Mouse (Mus musculus) spleen, adult 18-20 months (tissue): ENCODE results near the gene Cys1.
A peak's percentile ranks its signal among the peaks of the same experiment; 100 is the strongest.
"Not testable (repeated sequence)": the region's sequence is repeated elsewhere in the genome, so short reads cannot be mapped to it uniquely, and the experiment has no call there.

Experiments
- DNase-seq, 2 experiments: peaks; one replicate each; pipeline ENCODE4 v3.0.0; 2022; ENCODE audit warnings: mixed read lengths in 2 of 2

Gene Cys1

DNA sequence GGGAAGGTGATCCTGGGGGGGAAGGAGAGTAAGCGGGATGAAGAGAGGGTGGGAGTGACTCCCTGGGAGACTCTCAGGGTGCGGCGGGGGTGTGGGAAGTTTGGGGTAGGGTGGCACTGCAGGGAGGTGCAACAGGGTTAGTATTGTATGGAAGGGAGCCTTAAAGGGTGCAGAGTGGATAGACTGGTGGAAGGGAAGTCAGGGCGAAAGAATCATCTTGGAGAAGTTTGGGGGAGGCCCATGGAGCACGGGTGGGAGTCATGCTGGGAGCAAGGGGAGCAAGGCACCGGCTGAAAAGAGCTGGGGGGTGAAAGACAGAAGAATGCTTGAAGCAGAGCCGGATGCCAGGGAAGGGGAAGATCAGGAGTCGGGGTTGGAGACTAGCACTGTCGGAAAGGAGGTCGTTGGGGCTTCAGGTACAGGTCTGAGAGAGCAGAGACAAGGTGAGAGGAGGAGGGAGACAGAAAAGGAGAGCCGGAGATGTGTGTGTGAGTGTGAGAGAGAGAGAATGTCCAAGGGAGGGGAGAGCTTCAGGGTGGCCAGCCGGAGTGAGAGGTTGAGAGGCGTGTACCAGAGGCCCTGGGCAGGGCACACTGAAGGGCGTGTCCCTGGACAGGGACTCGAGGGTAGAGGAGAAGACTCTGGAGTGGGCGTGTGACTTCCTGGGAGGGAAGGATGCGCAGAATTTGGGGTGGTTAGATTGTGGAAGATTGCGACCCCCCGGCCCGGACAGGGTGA, at the start of gene Cys1:
Gene Cys1, minus strand, starts transcription at position 528 of the 738 bp plus-strand sequence.
- DNase-seq: no peak

DNA sequence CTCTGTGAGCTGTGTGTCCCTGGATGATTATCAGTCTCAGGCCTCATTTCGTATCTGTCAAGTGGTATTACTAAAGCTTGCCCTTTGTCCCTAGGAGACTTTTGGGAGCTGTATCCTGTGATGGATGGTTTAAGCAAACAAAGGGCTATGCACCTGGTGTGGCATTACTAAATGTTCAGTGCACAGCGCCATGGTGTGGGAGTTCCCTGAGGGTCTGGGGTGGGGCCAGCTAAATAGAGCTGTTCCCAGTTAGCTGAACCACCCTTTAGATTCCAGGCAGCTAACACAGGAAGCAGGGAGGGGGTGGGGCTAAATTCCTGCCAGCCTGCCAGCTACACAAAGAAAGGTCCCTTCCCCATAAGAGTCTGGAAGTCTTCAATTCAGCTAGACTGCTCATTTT, 42.8 kb upstream of the Cys1 start:
- DNase-seq: no peak

DNA sequence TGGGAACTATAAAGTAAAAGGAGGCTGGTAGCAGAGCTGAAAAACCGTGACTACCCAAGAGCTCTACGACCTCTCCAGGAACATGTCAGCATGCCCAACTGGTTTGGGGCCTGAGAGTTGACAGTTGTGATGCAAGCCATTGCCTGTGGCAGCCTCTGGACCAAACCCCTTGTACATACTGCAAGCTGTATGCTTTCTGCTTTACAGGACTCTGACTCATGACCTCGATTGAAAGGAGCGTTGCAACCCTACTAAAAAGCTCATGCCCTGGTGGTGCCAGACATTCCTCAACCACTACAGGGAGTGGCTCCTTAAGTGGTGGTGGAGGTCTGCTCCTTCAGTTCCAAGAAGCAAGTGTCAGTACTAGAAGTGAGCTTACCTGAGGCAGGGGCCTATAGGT, 42.2 kb upstream of the Cys1 start:
- DNase-seq: no peak

DNA sequence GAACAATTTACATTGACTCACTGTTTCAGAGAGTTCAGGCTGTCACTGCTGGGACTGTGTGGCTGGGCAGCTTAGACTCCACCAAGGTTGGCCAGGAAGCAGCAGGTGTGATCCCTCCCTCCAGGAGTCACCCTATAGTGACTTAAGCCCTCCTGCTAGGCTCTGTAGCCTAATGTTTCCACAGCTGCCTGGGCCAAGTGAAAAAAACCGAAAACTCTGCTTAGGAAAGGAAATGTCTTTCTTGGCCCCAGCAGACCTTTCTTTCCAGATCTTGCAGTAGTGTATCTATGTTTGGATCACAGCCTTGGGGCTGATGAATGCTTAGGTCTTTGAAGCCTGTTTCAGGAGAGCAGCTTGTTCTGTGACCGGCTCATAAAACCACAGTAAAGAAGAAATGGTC, 41.8 kb upstream of the Cys1 start:
- DNase-seq: no peak

DNA sequence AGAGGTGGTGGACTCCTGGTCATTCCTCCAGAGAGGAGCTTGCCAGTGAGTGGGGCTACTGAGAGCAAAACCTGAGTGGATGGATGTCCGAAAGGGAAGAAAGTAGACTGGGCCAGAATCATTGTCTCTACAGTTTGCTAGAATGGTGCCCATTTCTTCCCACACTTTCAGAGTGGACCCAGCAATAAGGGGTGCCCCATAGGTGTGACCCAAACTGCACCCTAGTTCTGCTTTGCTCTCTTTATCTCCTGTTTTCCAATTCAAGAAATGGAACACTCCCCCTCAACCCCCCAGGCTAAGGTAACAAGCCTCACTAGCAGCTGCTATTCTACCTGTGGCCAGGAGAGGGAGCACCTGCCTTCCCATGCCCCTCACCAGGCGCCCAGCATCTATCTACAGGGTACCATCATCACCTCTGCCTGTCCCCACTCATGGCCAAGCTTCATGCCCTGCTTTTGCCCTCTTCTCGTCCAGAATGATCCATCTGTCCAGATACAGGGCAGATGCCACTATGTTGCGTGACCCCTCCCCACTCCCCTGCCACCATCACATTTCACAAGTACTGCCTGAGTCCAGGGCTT, 35.2 kb upstream of the Cys1 start:
- DNase-seq: peak in 1 of 2 experiments; percentile 30

DNA sequence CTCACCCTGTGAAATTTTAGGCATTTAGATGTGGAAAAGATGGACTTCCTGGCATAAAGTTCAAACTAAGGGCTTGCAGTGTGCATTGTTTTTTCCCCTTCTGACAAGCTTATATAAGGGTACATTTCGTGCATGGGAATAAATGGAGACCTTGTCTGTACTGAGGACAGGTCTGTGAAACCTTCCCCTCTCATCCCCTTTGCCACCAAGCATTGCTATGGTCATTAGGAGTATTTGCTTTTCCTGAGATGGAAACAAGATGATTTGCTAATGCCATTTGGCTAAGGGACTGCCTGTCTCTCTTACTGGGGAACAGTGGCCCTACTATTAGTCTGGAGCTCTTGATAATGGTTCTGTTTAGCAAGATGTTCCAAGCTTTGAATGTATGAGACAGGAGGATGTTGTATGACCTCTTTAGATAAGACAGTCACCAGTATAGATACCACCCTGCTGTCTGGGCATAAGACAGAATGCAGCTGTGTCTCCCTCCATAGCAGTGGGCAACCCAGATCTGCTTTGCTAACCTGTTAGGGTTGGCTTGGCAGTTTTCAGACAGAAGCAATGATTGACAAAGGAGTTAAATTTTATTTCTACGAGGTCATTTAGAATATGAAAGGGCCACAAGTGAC, 33.8 kb upstream of the Cys1 start:
- no peak for DNase-seq

DNA sequence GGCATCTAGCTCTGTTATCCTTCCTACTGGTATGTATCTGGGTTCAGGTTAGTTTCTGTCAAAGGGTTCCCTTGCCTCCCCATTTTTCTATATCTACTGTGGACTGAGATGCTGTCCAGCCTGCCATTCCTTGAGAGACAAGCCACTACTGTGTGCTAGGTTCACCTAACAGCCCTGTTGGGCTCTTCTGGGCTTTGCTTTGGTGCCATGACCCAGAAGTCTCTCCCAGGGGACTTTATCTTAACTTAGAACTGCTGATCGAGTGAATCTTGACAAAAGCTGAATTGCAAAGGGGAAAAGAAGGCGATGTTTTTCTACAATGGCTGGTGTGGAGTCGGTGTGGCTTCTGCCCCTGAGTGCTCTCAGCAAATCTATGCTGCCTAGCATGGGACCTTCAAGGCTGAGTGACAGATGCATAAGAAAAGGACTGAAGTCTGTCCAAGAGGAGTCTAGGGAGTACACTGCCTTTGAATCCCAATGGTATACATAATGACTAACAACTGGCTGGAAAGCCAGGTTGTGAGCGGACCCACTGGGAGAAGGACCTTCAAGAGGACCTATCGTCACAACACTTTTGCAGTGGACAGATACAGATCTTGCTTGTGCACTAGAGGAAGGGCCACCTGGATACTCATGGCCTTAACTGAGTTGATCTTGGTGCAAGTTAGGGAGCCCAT, 33.1 kb upstream of the Cys1 start:
- no peak for DNase-seq

DNA sequence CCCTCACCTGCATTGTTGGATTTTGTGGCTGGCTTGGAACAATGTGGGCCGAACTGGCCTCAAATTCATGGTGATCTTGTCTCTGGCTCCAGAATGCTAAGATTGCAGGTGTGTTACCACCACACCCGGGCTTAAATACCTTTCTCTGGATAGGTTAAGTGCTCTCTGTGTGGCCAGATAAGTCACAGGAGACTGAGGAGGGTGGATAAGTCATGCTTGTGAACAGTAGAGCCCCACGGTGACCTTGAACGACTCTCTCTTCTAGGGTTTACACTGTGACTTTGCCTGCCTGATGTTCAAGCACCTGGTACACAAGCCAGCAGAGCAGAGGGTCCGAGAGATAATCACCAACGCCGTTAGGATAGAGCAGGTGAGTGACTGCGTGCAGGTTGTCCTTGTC, 30.8 kb upstream of the Cys1 start:
- no peak for DNase-seq

DNA sequence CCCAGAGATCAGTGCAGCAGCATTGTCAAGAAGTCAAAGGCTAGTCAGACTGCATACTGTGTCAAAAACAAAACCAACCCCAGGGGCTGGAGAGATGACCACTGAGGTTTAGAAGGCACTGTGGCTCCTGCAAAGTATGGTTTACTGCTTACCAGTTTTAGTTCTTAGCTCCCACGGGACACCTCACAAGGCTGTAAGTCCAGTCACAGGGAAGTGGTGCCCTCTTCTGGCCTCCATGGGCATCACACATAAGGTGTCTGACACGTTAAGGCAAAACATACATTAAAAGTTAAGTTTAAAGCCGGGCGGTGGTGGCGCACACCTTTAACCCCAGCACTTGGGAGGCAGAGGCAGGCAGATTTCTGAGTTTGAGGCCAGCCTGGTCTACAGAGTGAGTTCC, 29.1 kb upstream of the Cys1 start:
- peak in 1 of 2 experiments; percentile 36 for DNase-seq

DNA sequence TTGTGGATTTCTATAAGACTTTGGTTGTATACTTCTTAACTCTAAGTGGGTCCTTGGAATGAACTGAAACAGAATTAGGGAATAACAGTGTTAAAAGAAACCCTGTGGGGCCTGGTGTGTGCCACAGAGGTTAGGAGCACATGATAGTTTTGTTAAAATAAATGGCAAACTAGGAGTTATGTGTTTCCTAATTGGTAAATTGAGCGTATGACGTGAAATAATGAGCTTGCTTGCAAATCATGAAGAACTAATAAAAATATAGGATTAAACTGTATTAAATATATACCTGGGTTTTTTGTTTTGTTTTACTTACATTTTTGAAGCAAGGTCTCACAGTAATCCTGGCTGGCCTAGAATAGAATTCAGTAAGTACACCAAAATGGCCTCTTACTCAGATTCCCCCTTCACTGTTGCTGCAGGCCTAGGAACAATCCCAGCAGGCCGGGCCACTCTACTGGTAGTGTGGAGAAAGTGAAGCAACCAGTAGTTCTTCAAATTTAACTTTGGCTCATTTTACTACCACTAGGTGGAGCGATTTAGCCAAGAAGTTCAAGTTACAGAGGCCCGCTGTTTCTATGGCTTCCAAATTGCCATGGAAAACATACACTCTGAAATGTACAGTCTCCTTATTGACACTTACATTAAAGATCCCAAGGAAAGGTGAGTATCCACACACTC, 28.4 kb upstream of the Cys1 start:
- DNase-seq: peak in 1 of 2 experiments; percentile 28

DNA sequence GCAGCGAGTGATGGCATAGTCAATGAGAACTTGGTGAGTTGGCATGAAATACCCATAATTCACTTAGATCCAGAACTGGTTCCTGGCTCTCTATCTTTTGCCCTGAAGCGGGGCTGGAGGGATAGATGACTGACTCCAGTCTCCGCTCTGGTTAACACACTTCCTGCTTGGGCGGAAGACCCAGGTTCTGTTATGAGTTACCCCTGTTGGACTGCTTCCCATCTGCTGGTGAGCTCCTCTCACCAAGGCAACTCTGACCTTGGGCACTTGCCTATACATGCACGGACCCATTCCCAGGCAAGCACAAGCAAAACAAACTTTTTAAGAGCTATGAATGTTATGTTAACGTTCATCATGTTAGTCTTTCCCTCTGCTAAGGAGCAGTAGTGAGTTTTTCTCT, 27.8 kb upstream of the Cys1 start:
- DNase-seq: peak; percentile 21 to 28

DNA sequence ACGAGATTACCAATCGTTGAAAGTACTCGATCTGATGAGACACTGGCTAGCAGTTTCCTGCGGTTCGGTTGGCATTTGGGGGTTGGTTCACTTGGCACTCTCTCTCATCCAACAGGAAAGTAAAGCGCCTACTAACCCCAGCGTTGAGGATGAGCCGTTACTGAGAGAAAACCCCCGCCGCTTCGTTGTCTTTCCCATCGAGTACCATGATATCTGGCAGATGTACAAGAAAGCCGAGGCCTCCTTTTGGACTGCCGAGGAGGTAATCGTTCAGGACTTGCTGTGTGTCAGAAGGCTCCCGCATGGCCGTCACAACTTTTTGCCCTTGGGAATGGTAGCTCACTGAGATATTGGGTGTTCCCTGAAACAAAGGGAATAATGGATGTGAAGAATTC, 27.2 kb upstream of the Cys1 start:
- DNase-seq: peak in 1 of 2 experiments; percentile 27

DNA sequence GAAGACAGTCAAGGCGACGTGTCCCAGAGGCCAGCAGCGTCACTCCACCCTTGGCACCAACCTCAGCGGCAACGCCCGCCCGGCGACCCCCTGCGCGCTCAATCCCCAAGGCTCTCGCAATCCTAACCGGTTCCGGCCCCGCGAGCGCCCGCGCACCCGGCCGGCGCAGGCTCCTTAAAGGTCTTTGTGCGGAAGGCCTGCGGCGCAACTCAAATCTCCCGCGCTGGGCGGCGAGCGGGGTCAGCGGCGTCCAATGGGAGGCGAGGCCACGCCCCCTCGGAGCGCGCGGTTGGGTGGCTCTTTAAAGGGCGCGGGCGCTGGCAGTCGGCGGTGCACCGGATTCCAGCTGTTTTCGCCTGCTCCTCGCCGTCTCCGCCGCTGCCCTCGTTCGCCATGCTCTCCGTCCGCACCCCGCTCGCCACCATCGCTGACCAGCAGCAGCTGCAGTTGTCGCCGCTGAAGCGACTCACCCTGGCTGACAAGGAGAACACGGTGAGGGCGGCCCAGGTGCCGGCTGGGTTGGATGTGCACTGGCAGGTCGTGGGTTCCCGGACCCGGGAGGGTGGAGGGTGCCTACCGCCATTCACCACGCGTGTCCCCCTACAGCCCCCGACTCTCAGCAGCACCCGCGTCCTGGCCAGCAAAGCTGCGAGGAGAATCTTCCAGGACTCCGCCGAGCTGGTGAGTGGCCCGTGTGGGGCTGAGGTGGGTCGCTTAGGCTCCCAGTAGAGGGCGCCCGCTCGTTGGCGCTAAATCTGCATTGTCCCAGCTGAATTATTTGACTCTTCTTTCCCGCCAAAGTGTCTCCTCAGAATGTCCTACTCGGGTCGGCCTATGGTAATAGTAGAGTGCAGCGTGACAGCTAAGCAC, 26.6 kb upstream of the Cys1 start, which contains the start of gene Rrm2:
Gene Rrm2, plus strand, starts transcription at position 288 of the 870 bp plus-strand sequence.
- peak; percentile 83 to 95 for DNase-seq

DNA sequence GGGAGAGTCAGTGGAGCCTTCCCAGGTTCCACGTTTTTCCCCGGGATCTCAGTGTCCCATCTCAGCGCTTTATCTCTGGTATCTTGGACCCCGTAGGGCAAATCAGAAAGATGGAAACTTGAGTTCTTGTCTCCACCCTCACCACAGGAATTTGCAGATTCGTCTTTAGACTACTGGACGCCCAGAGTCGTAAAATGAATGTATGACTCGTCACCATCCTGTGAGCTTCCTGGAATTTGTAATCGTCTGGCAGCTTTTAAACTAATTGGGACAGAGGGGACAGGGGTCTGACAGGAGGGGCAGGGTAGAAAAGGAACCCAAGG, 25.8 kb upstream of the Cys1 start:
- DNase-seq: no peak

DNA sequence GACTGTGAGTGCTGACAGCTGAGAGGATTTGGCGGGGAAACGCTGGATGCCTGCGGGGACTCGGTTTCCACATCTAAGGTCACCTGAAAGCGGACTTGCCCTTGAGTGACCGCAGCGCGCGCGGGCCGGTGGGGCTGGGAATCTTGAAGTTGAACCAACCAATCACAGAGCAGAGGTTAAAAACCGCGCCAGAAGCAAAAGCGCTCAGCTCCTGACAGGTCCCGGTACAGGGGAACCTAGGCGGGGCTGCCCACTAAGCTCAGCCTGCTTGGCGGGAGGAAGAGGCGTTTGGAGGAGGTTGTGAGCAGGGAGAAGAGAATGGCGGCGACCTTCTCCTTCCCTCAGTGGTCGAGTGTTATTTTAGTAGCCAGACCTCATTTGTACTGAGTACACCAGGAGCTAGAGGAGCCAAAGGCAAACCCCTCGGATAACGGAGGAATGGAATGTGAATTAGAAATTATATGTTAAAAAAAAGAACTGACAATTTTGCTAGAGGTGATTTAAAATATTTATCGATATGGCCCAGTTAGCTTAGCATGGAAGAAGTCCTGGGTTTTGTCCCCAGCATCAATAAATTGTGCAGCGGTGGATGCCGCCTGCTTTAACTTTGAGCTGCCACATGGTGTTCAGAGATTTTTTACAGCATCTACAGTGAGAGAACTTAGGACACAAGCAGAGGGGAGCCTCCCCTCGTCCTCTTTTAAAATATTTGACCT, 25.3 kb upstream of the Cys1 start:
- no peak for DNase-seq

DNA sequence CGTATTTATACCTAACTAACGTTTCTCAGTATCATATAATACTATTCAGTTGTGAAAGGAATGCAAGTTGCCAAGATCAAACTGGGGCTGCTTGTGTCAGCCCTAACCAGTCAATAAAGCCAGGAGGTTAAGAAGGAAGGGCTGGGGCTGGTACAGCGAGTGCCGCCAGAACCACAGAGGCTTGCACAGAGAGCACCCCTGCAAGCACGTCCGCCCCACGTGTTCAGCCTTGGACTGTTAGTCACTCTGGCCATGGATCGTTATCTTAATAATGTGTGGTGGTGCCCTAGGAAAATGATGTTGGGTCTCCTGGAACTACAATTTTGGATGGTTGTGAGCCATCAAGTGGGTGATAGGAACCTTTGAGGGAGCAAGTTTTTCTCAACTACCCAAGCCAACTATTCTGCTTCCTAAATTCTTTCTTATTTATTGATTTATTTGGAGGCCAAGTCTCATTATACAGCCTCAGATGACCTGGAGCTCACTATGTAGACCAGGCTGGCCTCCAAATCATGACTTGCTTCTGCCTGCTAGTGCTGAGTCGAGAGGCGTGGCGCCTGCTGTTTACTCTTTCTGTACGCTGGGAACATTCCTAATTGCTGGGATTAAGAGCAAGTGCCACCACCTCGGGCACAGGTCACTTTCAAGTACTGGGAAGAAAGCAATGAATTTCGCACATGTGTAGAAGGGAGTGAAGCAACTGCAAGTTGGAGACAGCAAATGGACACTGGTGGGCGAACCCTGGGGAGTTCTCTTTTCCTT, 24.1 kb upstream of the Cys1 start:
- DNase-seq: no peak

DNA sequence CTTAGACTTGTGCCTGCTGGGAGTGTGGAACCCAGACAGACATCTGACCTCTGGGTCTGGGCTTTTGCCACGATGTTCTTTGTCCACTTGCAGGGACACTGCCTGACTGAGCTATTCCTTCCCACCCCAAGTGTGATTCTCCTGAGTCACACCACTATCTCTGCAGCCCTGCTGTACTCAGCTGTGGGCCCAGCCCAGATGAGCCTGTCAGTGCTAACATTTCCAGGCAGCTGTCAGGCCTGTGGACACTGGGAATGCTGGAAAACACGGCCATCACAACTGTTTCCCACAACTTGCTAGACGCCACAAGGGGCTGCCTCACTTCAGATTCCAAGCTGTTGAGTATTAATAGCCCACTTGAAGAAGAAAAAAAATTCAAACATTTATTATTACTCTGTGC, 21.4 kb upstream of the Cys1 start:
- DNase-seq: no peak

DNA sequence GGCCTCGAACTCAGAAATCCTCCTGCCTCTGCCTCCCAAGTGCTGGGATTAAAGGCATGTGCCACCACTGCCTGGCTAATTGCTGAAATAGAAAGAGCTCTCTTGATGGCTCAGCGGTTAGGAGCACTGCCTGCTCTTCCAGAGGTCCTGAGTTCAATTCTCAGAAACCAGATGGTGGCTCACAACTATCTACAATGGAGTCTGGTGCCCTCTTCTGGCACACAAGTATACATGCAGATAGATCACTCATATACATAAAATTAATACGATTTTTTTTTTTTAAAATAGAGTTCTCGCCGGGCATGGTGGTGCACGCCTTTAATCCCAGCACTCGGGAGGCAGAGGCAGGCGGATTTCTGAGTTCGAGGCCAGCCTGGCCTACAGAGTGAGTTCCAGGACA, 20.0 kb upstream of the Cys1 start:
- not testable (repeated sequence) for DNase-seq

DNA sequence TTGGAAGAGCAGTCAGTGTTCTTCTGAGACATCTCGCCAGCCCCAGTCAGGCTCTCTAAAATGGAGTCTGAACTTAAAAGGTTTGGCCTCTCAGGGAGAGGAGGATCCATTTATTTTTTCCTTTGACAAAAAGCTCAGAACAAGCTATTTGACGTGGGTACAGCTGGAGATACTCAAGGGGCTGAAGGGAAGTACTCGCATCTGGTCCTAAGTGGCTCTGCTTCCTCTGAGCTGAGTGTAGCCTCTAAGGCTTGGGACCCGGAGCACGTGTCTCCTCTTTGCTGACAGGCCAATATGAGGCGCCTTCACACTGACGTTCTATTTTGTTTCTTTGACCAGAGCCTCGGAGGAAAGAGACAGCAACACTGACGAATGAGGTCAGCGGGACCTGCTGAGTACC, 18.0 kb upstream of the Cys1 start:
- no peak for DNase-seq

DNA sequence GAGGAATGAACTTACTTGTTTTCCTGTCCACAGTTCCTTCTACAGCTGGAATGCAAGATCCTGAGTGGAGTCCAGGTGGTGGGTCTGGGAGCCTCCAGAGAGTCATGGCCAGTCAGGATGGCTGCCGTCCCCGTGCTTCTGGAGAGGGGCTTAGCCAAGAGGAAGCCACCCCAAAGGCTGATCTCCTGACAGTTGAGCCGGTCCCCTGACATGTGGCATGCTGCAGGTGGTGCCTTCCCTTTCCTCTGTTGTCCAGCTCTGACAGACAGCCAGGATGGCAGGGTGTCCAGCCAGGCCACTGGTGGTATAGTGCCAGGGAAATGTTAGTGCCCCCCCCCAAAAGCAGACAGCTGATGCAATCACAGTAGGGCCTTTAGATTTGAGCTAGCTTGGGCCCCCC, 16.9 kb upstream of the Cys1 start:
- DNase-seq: no peak
